Comparison of ENCODE assay signal across 13 mouse cellular contexts in genomic region chr12:77177303-77177702, GRCm38 (mm10).
DNase-seq lines count a peak whose midpoint lies in the region; ATAC-seq lines count a peak whose summit lies in the region.
"Had no signal": no experiment of that assay in that cellular context is flagged by ENCODE, and none has a peak within 500 bp of the region (broad histone marks: within the 10 kb centered on the region; RNA-seq: fewer than 3 reads in every experiment).

No protein-coding gene starts in this region.

- H3K4me3 ChIP-seq in heart, embryonic 10.5 days = no peak overlapping the region
- H3K4me3 ChIP-seq: forebrain, embryonic 15.5 days; heart, embryonic 15.5 days; midbrain, embryonic 12.5 days had no signal

- no peaks in the 10 kb centered on the region for H3K36me3 ChIP-seq in heart, embryonic 10.5 days
- H3K36me3 ChIP-seq: forebrain, embryonic 15.5 days; heart, embryonic 15.5 days; midbrain, embryonic 12.5 days had no signal

- H3K4me1 ChIP-seq in heart, embryonic 10.5 days = peaks cover 8% of the 10 kb centered on the region
- H3K4me1 ChIP-seq: forebrain, embryonic 15.5 days had no signal

- WGBS in heart, embryonic 10.5 days = 61% methylated on average over 3 of the region's 3 CpGs

- DNase-seq in frontal cortex, postnatal 14 days (ENCODE audit: low spot score in 2 of 2) = no peak
- peak; percentile 54 for DNase-seq in testis, postnatal 14 days (ENCODE audit: low spot score)
- no peak for DNase-seq in testis, postnatal 10 days (ENCODE audit: low spot score)
- DNase-seq in naive thymus-derived CD4-positive, alpha-beta T cell, adult 2 months (ENCODE audit: low read depth) = peak; percentile 62
- no peak for DNase-seq in gastrocnemius, postnatal 25 days
- DNase-seq in ovary, postnatal 14 days (ENCODE audit: low spot score) = no peak
- no peak for DNase-seq in heart, embryonic 10.5 days (ENCODE audit: low spot score)
- DNase-seq: adrenal gland, adult 8-10 months; cerebellum, adult 8-10 months had no signal

- no peaks in the 10 kb centered on the region for H3K9me3 ChIP-seq in heart, embryonic 10.5 days
- H3K9me3 ChIP-seq: forebrain, embryonic 15.5 days; heart, embryonic 15.5 days; midbrain, embryonic 12.5 days had no signal

- peak; percentile 67 for ATAC-seq in frontal cortex, adult (ENCODE audit: low TSS enrichment)
- ATAC-seq: forebrain, embryonic 15.5 days had no signal

- no peak overlapping the region for H3K27ac ChIP-seq in heart, embryonic 10.5 days
- H3K27ac ChIP-seq: forebrain, embryonic 15.5 days; heart, embryonic 15.5 days; midbrain, embryonic 12.5 days had no signal

- H3K27me3 ChIP-seq in heart, embryonic 10.5 days (ENCODE audit: insufficient read depth, poor library complexity, severe bottlenecking) = no peaks in the 10 kb centered on the region
- H3K27me3 ChIP-seq: forebrain, embryonic 15.5 days; heart, embryonic 15.5 days; midbrain, embryonic 12.5 days had no signal

Comparison
In these comparisons a context has a peak if more than half of its experiments do, and no peak if none do; other contexts are left out.
1. DNase-seq: peak in testis, postnatal 14 days (single experiment) and naive thymus-derived CD4-positive, alpha-beta T cell, adult 2 months (single experiment); none in frontal cortex, postnatal 14 days (0 of 2), testis, postnatal 10 days (single experiment), gastrocnemius, postnatal 25 days (single experiment), ovary, postnatal 14 days (single experiment) and heart, embryonic 10.5 days (single experiment).